Mouse (Mus musculus) layer of hippocampus, postnatal 25 days (tissue): Measurements from ENCODE around the gene Runx1. TPM values are rescaled to one million over a fixed set of nuclear protein-coding genes. Genes with fewer than 3 reads are reported as not detected.

Experiments
- DNase-seq, 2 experiments: peaks; one replicate each; pipeline ENCODE4 v3.0.0; 2022; ENCODE audit warnings: mixed read lengths in 2 of 2, low spot score in 1 of 2; ENCODE audit errors: extremely low spot score in 1 of 2
- total RNA-seq, 2 experiments: library from RNA; stranded (reverse); gene quantifications; 2 replicates each; pipeline ENCODE4 v1.2.3; 2021

Runx1 gene
- total RNA-seq = 1 to 10 TPM in 1 of 2 experiments, under 1 TPM in 1; 0.74 to 2.1 TPM

- no peak for DNase-seq
Observed at GRCm38 (mm10) chr16:92825908-92826650, at the start of gene Runx1. TSS of gene Runx1 (minus strand) at chr16:92826149.

- DNase-seq = no peak
Observed at GRCm38 (mm10) chr16:92874015-92874414, 48.1 kb upstream of the Runx1 start.

- no peak for DNase-seq
Observed at GRCm38 (mm10) chr16:92871728-92872127, 45.8 kb upstream of the Runx1 start.

- DNase-seq = no peak
Observed at GRCm38 (mm10) chr16:92868550-92868949, 42.6 kb upstream of the Runx1 start.

GRCm38 (mm10) chr16:92867261-92867935 is 41.4 kb upstream of the Runx1 start:
- DNase-seq = no peak

GRCm38 (mm10) chr16:92865314-92865713 is 39.4 kb upstream of the Runx1 start:
- no peak for DNase-seq

GRCm38 (mm10) chr16:92864191-92864590 is 38.2 kb upstream of the Runx1 start:
- no peak for DNase-seq

- no peak for DNase-seq
Observed at GRCm38 (mm10) chr16:92863179-92863578, 37.2 kb upstream of the Runx1 start.

GRCm38 (mm10) chr16:92862430-92862829 is 36.5 kb upstream of the Runx1 start:
- no peak for DNase-seq

GRCm38 (mm10) chr16:92861571-92861970 is 35.6 kb upstream of the Runx1 start:
- DNase-seq = no peak

GRCm38 (mm10) chr16:92860649-92861048 is 34.7 kb upstream of the Runx1 start:
- DNase-seq = no peak

GRCm38 (mm10) chr16:92856779-92857178 is 30.8 kb upstream of the Runx1 start:
- no peak for DNase-seq

- no peak for DNase-seq
Observed at GRCm38 (mm10) chr16:92852276-92852675, 26.3 kb upstream of the Runx1 start.

- no peak for DNase-seq
Observed at GRCm38 (mm10) chr16:92850416-92850815, 24.5 kb upstream of the Runx1 start.

GRCm38 (mm10) chr16:92847762-92848300 is 21.9 kb upstream of the Runx1 start:
- DNase-seq = no peak

GRCm38 (mm10) chr16:92845244-92846225 is 19.6 kb upstream of the Runx1 start:
- no peak for DNase-seq

GRCm38 (mm10) chr16:92838709-92839108 is 12.8 kb upstream of the Runx1 start:
- no peak for DNase-seq

GRCm38 (mm10) chr16:92831341-92831740 is 5.4 kb upstream of the Runx1 start:
- no peak for DNase-seq

- no peak for DNase-seq
Observed at GRCm38 (mm10) chr16:92830479-92830878, 4.5 kb upstream of the Runx1 start.

GRCm38 (mm10) chr16:92828308-92828862 is 2.4 kb upstream of the Runx1 start:
- DNase-seq = no peak
